Mouse (Mus musculus) lung, embryonic 15.5 days (tissue): ENCODE measurements around the gene Gm11034. TPM values are rescaled to one million over a fixed set of nuclear protein-coding genes. Genes with fewer than 3 reads are reported as not detected.

Experiments
- ATAC-seq: fragments of 200-750 bp; cut with Nextera tagmentation; 2 replicates; pipeline ENCODE4 v1.8.0; 2017; ENCODE audit warnings: moderate number of reproducible peaks, borderline replicate concordance; ENCODE audit not compliant: low FRiP score, low TSS enrichment; ENCODE audit errors: extremely low read depth
- H3K27ac ChIP-seq: fragments of 300-500 bp; sonication (generic); 2 replicates; pipeline ENCODE4 v1.5.1; 2015; ENCODE audit warnings: moderate library complexity, mild to moderate bottlenecking, inconsistent platforms
- H3K27me3 ChIP-seq: fragments of 300-500 bp; sonication (generic); 2 replicates; pipeline ENCODE4 v1.6.1; 2015; ENCODE audit warnings: inconsistent platforms
- H3K36me3 ChIP-seq: fragments of 300-500 bp; sonication (generic); 2 replicates; pipeline ENCODE4 v1.6.1; 2015; ENCODE audit warnings: inconsistent platforms
- H3K4me1 ChIP-seq: fragments of 300-500 bp; sonication (generic); 2 replicates; pipeline ENCODE4 v1.6.1; 2015; ENCODE audit warnings: inconsistent platforms
- H3K4me2 ChIP-seq: fragments of 300-500 bp; sonication (generic); 2 replicates; pipeline ENCODE4 v1.6.1; 2015; ENCODE audit warnings: inconsistent platforms, mild to moderate bottlenecking, moderate library complexity
- H3K4me3 ChIP-seq: fragments of 300-500 bp; sonication (generic); 2 replicates; pipeline ENCODE4 v1.5.1; 2015; ENCODE audit warnings: mild to moderate bottlenecking, inconsistent platforms
- H3K9ac ChIP-seq: fragments of 300-500 bp; sonication (generic); 2 replicates; pipeline ENCODE4 v1.6.1; 2015; ENCODE audit warnings: inconsistent platforms
- H3K9me3 ChIP-seq: fragments of 300-500 bp; sonication (generic); 2 replicates; pipeline ENCODE4 v1.6.1; 2016; ENCODE audit warnings: inconsistent platforms
- WGBS: fragments of 180-500 bp; shearing (Covaris S2); methylation state at CpG from one replicate; pipeline ENCODE4 v1.1.7; 2015; 5-methylcytosine and 5-hydroxymethylcytosine counted together
- polyA plus RNA-seq: library from polyadenylated mRNA; unstranded; fragments of >200 nt; fragmentation: Nextera tagmentation; extraction: Ambion mirVana; gene quantifications from 2 replicates; pipeline ENCODE4 v1.2.1, GENCODE M21; 2015

Gm11034 gene
- polyA plus RNA-seq = not detected in 2 replicates

DNA sequence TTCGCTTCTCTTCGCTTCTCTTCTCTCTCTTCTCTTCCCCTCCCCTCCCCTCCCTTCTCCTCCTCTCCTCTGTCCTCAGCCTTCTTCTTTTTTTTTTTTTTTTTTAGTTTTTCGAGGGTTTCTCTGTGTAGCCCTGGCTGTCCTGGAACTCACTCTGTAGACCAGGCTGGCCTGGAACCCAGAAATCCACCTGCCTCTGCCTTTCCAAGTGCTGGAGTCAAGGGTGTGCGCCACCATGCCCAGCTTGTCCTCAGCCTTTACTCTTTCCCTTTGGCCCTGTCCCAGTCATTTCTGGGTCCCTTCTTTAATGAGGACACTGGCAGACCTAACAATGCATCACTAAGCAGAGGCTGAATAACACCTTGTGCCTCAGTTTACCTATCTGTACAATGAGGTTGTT, at the start of gene Gm11034:
Gene Gm11034, minus strand, starts transcription at position 101 of the 400 bp plus-strand sequence.
- Histone ChIP-seq H3K27me3 (peaks cover 4% of the 10 kb centered on the region; the same call in 1 of the 2 replicates), H3K9ac (no peak within 1 kb of the TSS), H3K4me1 (no peaks in the 10 kb centered on the region), H3K4me3 (no peak within 1 kb of the TSS), H3K9me3 (no peaks in the 10 kb centered on the region), H3K27ac (no peak within 1 kb of the TSS), H3K4me2 (no peak within 1 kb of the TSS), H3K36me3 (no peaks in the 10 kb centered on the region)
- ATAC-seq = no peak
- WGBS = 75% methylated on average over 4 of the region's 4 CpGs

DNA sequence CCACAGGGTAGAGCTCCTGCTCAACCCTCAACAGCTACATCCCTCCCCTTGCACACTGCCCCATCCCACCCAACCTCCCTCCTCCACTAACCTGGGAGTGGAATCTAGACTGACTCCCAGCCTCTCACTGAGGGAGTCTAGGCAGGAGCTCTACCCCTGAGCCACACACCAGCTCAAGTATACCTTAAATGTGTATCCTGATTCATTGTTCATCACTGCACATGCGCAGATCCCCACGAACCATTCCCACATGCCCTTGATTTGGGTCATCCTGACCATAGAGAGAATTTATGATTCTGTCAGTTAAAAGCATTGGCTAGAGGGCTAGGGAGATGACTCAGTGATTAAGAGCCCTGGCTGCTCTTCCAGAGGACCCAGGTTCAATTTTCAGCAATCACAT, 49.3 kb upstream of the Gm11034 start:
- Histone ChIP-seq H3K9ac (no peak overlapping the region), H3K27ac (no peak overlapping the region), H3K4me3 (no peak overlapping the region), H3K36me3 (no peaks in the 10 kb centered on the region), H3K27me3 (no peaks in the 10 kb centered on the region), H3K9me3 (no peaks in the 10 kb centered on the region), H3K4me1 (no peaks in the 10 kb centered on the region), H3K4me2 (no peak overlapping the region)
- 88% methylated on average over 2 of the region's 2 CpGs for WGBS
- ATAC-seq = no peak

DNA sequence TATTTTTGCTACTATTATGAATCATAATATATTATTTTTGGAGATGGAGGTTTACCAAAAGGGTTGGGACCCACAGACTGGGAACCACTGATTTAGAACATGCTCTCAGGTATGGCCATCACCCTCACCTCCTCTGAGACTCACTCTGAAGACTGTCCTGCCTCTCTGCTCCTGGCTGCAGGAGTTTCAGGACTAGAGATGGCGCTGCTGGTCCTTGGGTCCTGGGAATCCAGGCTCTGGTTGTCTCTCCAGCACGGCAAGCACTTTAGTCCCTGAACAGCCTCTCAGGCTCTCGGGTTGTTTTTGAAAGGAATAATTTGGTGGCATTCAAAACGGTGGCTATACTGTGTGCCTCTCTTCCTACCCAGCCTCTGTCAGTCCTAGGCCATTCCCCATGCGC, 48.4 kb upstream of the Gm11034 start:
- ATAC-seq = no peak
- Histone ChIP-seq H3K27ac (no peak overlapping the region), H3K4me2 (no peak overlapping the region), H3K36me3 (no peaks in the 10 kb centered on the region), H3K27me3 (no peaks in the 10 kb centered on the region), H3K9me3 (no peaks in the 10 kb centered on the region), H3K9ac (no peak overlapping the region), H3K4me3 (no peak overlapping the region), H3K4me1 (no peaks in the 10 kb centered on the region)
- whole genome bisulfite sequencing = 39% methylated on average over 5 of the region's 5 CpGs

DNA sequence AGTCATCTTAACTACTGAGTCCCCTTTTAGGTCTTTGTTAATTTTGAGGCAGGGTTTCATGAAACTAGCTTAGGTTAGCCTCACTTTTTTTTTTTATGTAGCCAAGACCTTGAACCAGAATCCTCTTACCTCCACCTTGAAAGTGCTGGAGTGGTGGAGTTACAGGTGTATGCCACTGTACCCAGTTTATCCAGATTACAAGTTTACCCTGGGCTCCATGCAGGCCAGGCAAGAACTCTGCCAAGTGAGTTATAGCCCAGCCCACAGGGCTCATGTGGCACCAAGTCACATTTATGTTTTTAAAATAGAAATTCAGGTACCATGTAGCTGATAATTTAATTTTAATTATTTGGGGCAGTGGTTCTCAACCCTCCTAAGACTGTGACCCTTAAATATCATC, 48.0 kb upstream of the Gm11034 start:
- Histone ChIP-seq H3K4me3 (no peak overlapping the region), H3K4me1 (no peaks in the 10 kb centered on the region), H3K9ac (no peak overlapping the region), H3K36me3 (no peaks in the 10 kb centered on the region), H3K27ac (no peak overlapping the region), H3K4me2 (no peak overlapping the region), H3K9me3 (no peaks in the 10 kb centered on the region), H3K27me3 (no peaks in the 10 kb centered on the region)
- ATAC-seq = no peak

DNA sequence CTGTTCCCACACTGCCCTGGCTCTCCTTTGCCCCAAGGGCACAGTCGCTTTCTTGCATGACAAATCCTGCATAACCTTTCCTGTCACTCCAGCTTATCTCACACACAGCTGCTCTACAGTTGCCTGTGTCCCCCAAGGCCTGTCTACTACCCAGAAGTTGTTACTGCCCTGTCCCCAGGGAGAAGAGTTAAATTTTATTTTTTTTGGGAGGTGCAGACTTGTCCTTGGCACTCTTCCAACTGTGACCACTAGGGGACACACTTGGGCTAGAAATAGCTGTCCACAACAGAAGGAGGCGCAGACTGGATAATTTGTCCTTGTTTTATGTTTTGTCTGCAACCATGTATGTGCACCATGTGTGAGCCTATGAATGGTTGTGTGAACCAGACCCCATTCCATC, 47.6 kb upstream of the Gm11034 start:
- H3K9me3 ChIP-seq = no peaks in the 10 kb centered on the region
- H3K4me3 ChIP-seq = no peak overlapping the region
- 27% methylated on average over 2 of the region's 2 CpGs for WGBS
- H3K27me3 ChIP-seq = no peaks in the 10 kb centered on the region
- ATAC-seq = no peak
- H3K36me3 ChIP-seq = no peaks in the 10 kb centered on the region
- no peak overlapping the region for H3K9ac ChIP-seq
- no peaks in the 10 kb centered on the region for H3K4me1 ChIP-seq
- H3K4me2 ChIP-seq = no peak overlapping the region
- no peak overlapping the region for H3K27ac ChIP-seq

DNA sequence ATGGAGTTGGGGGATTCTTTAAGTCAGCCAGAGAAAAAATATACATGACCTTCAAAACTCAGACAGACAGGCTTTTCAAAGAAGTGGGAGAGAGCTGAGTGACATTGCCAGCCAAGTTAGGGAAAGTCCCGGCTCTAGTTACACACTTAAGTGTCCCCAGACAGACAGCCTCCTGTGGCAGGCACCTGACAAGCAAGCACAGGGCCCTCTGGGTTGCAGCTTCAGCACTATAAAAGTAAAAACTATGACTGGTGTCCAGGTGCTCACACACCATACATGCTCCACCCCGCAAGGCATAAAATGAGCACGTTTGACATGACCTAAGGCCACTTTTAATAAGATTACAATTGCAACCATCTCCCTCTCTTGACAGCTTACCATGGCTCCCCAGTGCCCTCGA, 47.1 kb upstream of the Gm11034 start:
- no peak overlapping the region for H3K4me2 ChIP-seq
- WGBS = 53% methylated on average over 4 of the region's 4 CpGs
- H3K27ac ChIP-seq = no peak overlapping the region
- H3K27me3 ChIP-seq = no peaks in the 10 kb centered on the region
- no peaks in the 10 kb centered on the region for H3K4me1 ChIP-seq
- H3K9ac ChIP-seq = no peak overlapping the region
- no peak for ATAC-seq
- 0 out of 2 replicates have a peak, but pooled peaks cover 4% of the 10 kb centered on the region for H3K36me3 ChIP-seq
- no peaks in the 10 kb centered on the region for H3K9me3 ChIP-seq
- no peak overlapping the region for H3K4me3 ChIP-seq

DNA sequence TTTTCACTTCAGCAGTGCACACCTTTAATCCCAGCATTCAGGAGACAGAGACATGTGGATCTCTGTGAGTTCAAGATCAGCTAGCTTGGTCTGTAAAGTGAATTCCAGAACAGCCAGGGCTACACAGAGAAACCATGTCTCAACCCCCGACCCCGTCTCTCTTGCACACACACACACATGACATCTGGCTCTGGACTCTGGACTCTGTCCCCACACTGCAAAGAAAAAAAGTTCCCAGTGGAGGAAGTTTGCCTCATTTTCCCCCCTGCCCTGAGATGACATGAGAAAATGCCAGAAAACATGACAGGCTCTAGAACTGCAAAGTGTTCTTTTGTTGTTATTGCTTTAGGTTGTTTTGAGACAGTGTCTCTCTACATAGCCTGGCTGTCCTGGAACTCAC, 46.4 kb upstream of the Gm11034 start:
- no peaks in the 10 kb centered on the region for H3K27me3 ChIP-seq

DNA sequence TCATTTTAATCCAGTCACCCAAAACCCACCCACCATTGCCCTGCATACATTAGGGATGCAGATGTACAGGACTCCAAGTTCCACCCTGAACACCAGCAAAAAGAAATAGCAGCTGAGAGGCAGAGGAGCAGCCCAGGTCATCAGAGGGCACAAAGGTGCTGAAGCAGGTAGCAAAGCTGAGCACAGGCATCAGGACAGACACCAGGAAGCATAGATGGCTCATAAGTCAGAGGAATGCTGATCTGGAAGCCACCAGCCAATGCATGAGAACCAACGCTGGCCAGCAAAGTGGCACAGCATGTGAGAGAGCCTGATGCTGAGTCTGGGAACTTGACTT, 44.4 kb upstream of the Gm11034 start:
- Histone ChIP-seq H3K9me3 (no peaks in the 10 kb centered on the region), H3K27ac (no peak overlapping the region), H3K9ac (no peak overlapping the region), H3K27me3 (no peaks in the 10 kb centered on the region), H3K4me2 (no peak overlapping the region), H3K4me3 (no peak overlapping the region), H3K36me3 (peaks cover 16% of the 10 kb centered on the region), H3K4me1 (no peaks in the 10 kb centered on the region)
- ATAC-seq = no peak
- WGBS = 88% methylated on average over 1 of the region's 1 CpGs

More for the DNA sequence above, 46.4 kb upstream of the Gm11034 start:
- Histone ChIP-seq H3K36me3 (0 out of 2 replicates have a peak, but pooled peaks cover 8% of the 10 kb centered on the region), H3K4me1 (no peaks in the 10 kb centered on the region), H3K9me3 (no peaks in the 10 kb centered on the region), H3K4me3 (no peak overlapping the region), H3K27ac (no peak overlapping the region), H3K9ac (no peak overlapping the region), H3K4me2 (no peak overlapping the region)
- 77% methylated on average over 2 of the region's 2 CpGs for WGBS
- no peak for ATAC-seq

DNA sequence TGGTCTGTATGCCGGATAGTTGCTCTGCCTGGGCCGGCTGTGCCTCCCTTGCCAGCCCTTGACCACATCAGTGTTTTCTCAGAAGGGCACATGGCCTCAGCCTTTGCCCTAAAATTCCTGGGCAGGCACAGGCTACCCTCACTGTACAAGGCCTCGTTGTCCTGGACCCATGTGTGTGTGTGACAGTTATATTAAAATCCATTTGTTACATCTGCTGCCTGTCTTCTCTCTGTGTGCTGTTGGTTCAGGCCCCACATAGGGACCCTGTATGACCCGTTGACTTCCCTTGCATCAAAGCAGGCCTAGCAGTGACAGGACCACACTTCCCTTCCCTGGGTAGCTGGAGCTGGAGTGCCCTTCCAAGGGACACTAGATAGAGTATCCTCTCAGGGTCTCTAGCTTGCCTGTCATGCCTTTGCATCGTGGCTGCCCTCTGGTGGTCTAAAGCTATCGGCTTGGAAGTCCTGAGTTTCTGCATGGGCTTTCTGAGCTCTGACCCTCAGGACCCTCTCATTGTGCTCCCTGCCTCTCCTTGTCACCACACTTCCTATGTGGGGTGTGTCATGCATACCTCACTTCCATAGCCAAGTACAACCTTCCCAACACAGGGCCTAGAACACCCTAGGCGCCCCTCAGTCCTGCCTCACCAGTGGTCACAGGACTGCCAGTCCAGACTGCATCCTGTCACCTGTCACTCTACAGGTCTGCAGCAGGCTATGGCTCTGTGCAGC, 43.9 kb upstream of the Gm11034 start:
- WGBS = 50% methylated on average over 7 of the region's 7 CpGs
- no peak overlapping the region for H3K4me2 ChIP-seq

DNA sequence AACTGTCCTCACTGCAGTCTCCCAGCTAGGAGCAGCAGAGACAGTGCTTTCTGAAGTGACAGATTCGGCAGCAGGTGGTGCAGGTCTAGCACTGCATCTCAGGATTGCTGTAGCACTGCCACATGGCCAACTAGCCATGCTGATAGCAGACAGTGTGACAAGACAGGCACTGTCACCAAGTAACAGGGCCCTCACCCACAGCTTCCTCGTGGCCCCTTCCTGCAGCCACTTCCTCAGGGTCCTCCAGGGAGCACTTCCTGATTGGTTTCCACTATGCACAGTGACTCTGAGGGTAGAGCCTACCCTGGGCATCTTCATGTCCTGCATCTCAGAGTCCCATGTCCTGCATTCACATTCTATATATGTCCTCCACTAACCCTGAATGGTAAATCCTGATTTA, 31.2 kb upstream of the Gm11034 start:
- Histone ChIP-seq H3K27me3 (no peaks in the 10 kb centered on the region), H3K9ac (no peak overlapping the region), H3K27ac (no peak overlapping the region), H3K9me3 (no peaks in the 10 kb centered on the region), H3K36me3 (0 out of 2 replicates have a peak, but pooled peaks cover 4% of the 10 kb centered on the region), H3K4me2 (no peak overlapping the region), H3K4me3 (no peak overlapping the region), H3K4me1 (peaks cover 12% of the 10 kb centered on the region)
- 54% methylated on average over 2 of the region's 2 CpGs for WGBS
- ATAC-seq = no peak

More for the DNA sequence above, 43.9 kb upstream of the Gm11034 start:
- Histone ChIP-seq H3K4me1 (no peaks in the 10 kb centered on the region), H3K4me3 (no peak overlapping the region), H3K9me3 (no peaks in the 10 kb centered on the region), H3K9ac (no peak overlapping the region), H3K27me3 (no peaks in the 10 kb centered on the region), H3K36me3 (peaks cover 16% of the 10 kb centered on the region), H3K27ac (no peak overlapping the region)
- no peak for ATAC-seq

DNA sequence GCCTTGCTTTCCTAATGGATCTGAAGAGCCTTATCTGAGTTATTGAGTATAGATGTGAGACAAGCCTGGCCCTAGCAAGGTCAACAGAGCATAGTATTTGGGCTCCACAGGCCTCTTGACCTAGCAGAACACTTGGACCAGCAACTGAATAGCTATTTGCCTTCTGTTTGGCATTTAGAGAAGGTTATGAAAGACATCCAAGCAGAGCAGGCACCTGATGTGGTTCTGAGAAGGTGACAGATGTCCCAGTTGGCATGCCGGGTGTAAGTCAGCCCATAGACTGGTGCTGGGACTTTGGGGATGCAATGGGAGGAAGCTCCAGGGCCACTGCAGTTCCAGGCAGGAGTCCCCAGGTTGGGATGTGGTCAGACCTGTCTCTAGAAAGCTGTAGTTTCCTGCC, 28.8 kb upstream of the Gm11034 start:
- Histone ChIP-seq H3K27ac (no peak overlapping the region), H3K36me3 (no peaks in the 10 kb centered on the region), H3K4me3 (no peak overlapping the region), H3K4me2 (no peak overlapping the region), H3K9me3 (no peaks in the 10 kb centered on the region), H3K4me1 (peaks cover 12% of the 10 kb centered on the region), H3K9ac (no peak overlapping the region), H3K27me3 (no peaks in the 10 kb centered on the region)
- no peak for ATAC-seq
- WGBS = 91% methylated on average over 1 of the region's 1 CpGs

DNA sequence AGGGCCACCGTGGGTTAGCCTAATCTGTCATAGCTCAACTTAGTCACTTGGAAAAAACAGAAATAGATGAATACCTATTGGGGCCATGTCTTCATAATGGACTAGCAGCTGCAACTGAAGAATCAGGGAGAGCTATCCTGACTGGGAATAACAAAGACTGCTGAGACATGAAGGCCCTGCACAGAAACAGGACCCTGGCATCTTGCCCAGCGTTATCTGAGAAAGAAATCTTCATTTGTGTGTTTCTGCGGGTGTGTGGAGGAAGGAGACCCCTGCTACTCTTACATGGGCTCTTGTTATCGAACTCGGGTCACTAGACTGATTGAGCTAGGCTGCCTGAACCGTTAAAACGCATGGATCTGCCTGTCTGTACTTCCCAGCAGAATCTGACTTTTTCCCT, 27.5 kb upstream of the Gm11034 start:
- H3K27ac ChIP-seq = no peak overlapping the region; the same call in 1 of the 2 replicates
- ATAC-seq = no peak

More for the DNA sequence above, 27.5 kb upstream of the Gm11034 start:
- 57% methylated on average over 7 of the region's 7 CpGs for WGBS
- peak overlapping the region; percentile 39 for H3K9ac ChIP-seq
- peaks cover 12% of the 10 kb centered on the region for H3K4me1 ChIP-seq
- peak overlapping the region; percentile 58 for H3K4me2 ChIP-seq
- H3K4me3 ChIP-seq = peak overlapping the region; percentile 66
- H3K9me3 ChIP-seq = no peaks in the 10 kb centered on the region
- H3K36me3 ChIP-seq = no peaks in the 10 kb centered on the region
- no peaks in the 10 kb centered on the region for H3K27me3 ChIP-seq
